Mouse (Mus musculus): ENCODE data around the gene Zfp683.

DNA sequence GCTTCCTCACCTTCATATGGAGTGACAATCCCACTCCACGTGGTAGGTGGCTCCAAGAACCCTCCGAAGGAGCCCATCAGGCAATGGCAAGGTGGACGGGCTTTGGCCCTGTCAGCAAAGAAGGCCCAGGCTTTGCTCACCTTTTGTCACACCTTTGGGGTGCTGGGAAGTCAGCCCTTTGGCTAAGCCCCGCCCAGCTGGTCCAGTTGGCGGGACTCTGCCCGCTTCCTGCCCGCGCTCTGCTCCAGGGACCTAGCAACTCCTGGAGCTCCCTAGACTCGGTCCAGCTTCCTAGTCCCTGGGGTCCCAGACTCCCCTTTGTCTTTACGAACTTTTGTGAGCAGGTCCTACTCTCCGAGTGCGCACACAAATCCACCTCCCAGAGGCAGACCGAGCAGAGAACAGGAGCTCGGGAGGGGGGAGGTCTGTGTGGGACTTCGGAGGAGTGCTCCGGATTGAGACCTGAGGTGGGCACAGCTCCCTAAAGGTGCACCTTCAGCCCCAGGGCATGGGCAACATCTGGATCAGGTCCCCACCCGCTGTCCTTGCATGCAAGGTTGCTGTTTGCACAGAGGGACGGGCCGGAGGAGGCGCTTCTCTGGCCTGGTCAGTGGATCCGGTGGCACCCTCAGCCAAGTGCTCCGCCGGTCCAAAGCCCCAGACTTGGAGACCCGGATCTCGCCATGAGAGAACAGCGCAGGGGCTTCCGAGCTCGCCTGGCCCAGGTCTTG is 6.7 kb downstream of the Zfp683 start, which contains the start of gene Crybg2:
- no peak for TF ChIP-seq CTCF (IDR thresholded peaks at IDR 0.05; ENCODE audit: low read depth)
- no peak for TF ChIP-seq EP300 (IDR thresholded peaks at IDR 0.05; ENCODE audit: low read depth)

Data from liver, embryonic 14.5 days (tissue).